22 mouse cellular contexts compared by ENCODE assay signal in genomic region chr19:28531750-28532149, GRCm38 (mm10).
DNase-seq lines count a peak whose midpoint lies in the region; ATAC-seq and TF ChIP-seq lines count a peak whose summit lies in the region.
"Had no signal": no experiment of that assay in that cellular context is flagged by ENCODE, and none has a peak within 500 bp of the region (broad histone marks: within the 10 kb centered on the region; RNA-seq: fewer than 3 reads in every experiment).

No protein-coding gene starts in this region.

- TF ChIP-seq POLR2A in bone marrow, adult 2 months (IDR thresholded peaks at IDR 0.05; ENCODE audit: borderline replicate concordance, control insufficient read depth, low read depth, low read length): no peak

- peaks cover 2% of the 10 kb centered on the region; the same call in 1 of the 2 replicates for H3K4me1 ChIP-seq in bone marrow, adult 2 months (ENCODE audit: control insufficient read depth, insufficient read depth, low read length)
- H3K4me1 ChIP-seq: embryonic facial prominence, embryonic 15.5 days; forebrain, embryonic 15.5 days; hindbrain, embryonic 12.5 days; megakaryocyte, embryonic 14.5 days; midbrain, embryonic 15.5 days; neural tube, embryonic 13.5 days had no signal

- DNase-seq in adrenal gland, postnatal 36 days: peak; percentile 13 to 16
- no peak for DNase-seq in adrenal gland, adult 8-10 months
- DNase-seq in 416B (ENCODE audit: low read depth): peak; percentile 21
- DNase-seq in lung, postnatal 25 days (ENCODE audit: low spot score): peak; percentile 3
- DNase-seq: B cell, adult 2 months; cerebellum, adult 9-10 months; gastrocnemius, postnatal 10 days; kidney, adult 18-20 months; liver, postnatal 0 days; retina, postnatal 1 day; thymus, postnatal 14 days had no signal

- no peak for TF ChIP-seq CTCF in bone marrow, adult 2 months (IDR thresholded peaks at IDR 0.05; ENCODE audit: control insufficient read depth, insufficient read depth, low read length)

- WGBS in bone marrow, adult 2 months: 46% methylated on average over 9 of the region's 9 CpGs

- H3K27ac ChIP-seq in bone marrow, adult 2 months (ENCODE audit: control insufficient read depth, insufficient read depth, low read depth, low read length, poor library complexity): peak overlapping the region; percentile 26; the same call in 1 of the 2 replicates
- H3K27ac ChIP-seq: embryonic facial prominence, embryonic 15.5 days; forebrain, embryonic 15.5 days; heart, adult 2 months; hindbrain, embryonic 12.5 days; midbrain, embryonic 15.5 days; neural tube, embryonic 13.5 days had no signal

- no peak overlapping the region for H3K4me3 ChIP-seq in bone marrow, adult 2 months (replicated peaks; ENCODE audit: control insufficient read depth, low read depth, low read length)
- H3K4me3 ChIP-seq: embryonic facial prominence, embryonic 15.5 days; forebrain, embryonic 15.5 days; heart, adult 2 months; hindbrain, embryonic 12.5 days; megakaryocyte, embryonic 14.5 days; midbrain, embryonic 15.5 days; myocyte; neural tube, embryonic 13.5 days had no signal

- ATAC-seq in monocyte, adult 5-6 weeks (replicated peaks; ENCODE audit: insufficient number of reproducible peaks, low FRiP score, low TSS enrichment, poor library complexity, severe bottlenecking): no peak
- ATAC-seq in megakaryocyte-erythroid progenitor cell, adult 5-6 weeks (replicated peaks; ENCODE audit: low FRiP score, low TSS enrichment, poor library complexity, severe bottlenecking): no peak
- ATAC-seq: forebrain, embryonic 15.5 days; liver, postnatal 0 days; midbrain, embryonic 15.5 days had no signal
